Mouse (Mus musculus) CH12.LX (cell line): ENCODE measurements around the gene Ablim1. TPM values are rescaled to one million over a fixed set of nuclear protein-coding genes. Genes with fewer than 3 reads are reported as not detected.

Source experiments
- DNase-seq: peaks from one replicate; pipeline ENCODE4 v3.0.0-alpha.2; 2013; ENCODE audit errors: extremely low read depth
- H3K27ac ChIP-seq: 2 replicates; pipeline ENCODE4 v1.5.1; 2012; ENCODE audit warnings: low read depth, mild to moderate bottlenecking, control low read depth, moderate library complexity; ENCODE audit not compliant: insufficient read depth
- H3K27me3 ChIP-seq: replicated peaks from 2 replicates; pipeline ENCODE3; 2012; ENCODE audit warnings: inconsistent platforms
- H3K36me3 ChIP-seq, 2 experiments: replicated peaks in 1 of 2; 2 replicates each; pipeline versions ENCODE3 to v1.6.1; 2012; ENCODE audit warnings: inconsistent platforms in 1 of 2, low read length in 1 of 2, mild to moderate bottlenecking in 1 of 2, mixed read lengths in 1 of 2, moderate library complexity in 1 of 2; ENCODE audit not compliant: control insufficient read depth in 1 of 2, insufficient read depth in 1 of 2
- H3K4me1 ChIP-seq, 2 experiments: 2 replicates each; pipeline ENCODE4 v1.6.1; 2012; ENCODE audit warnings: inconsistent platforms in 1 of 2, moderate library complexity in 1 of 2; ENCODE audit not compliant: insufficient read depth in 2 of 2, control insufficient read depth in 1 of 2
- H3K4me2 ChIP-seq: 2 replicates; pipeline ENCODE4 v1.6.1; 2012; ENCODE audit warnings: low read depth, mild to moderate bottlenecking, control low read depth; ENCODE audit not compliant: poor library complexity, insufficient read depth, severe bottlenecking
- H3K4me3 ChIP-seq, 3 experiments: fragments of 150-350 bp in 1 of 3; sonication (generic) in 1 of 3; replicated peaks in 1 of 3; 2 replicates each; pipeline versions ENCODE3 to v1.5.1; 2011 to 2012; ENCODE audit warnings: low read depth in 2 of 3, low read length in 2 of 3, mild to moderate bottlenecking in 2 of 3, moderate library complexity in 2 of 3, control low read depth in 1 of 3, improper control_type of control experiment in 1 of 3, inconsistent platforms in 1 of 3, mixed read lengths in 1 of 3; ENCODE audit not compliant: poor library complexity in 1 of 3
- H3K79me2 ChIP-seq: replicated peaks from 2 replicates; pipeline ENCODE4 v1.6.1; 2012; ENCODE audit warnings: mild to moderate bottlenecking, moderate library complexity; ENCODE audit not compliant: control insufficient read depth, poor library complexity, insufficient read depth, severe bottlenecking; ENCODE audit errors: extremely low read depth
- H3K9ac ChIP-seq: 2 replicates; pipeline ENCODE4 v1.6.1; 2012; ENCODE audit warnings: low read depth, mild to moderate bottlenecking, control low read depth, moderate library complexity; ENCODE audit not compliant: insufficient read depth
- H3K9me3 ChIP-seq: replicated peaks from 2 replicates; pipeline ENCODE3; 2012; ENCODE audit warnings: low read length, inconsistent platforms, mixed read lengths
- CHD2 ChIP-seq: IDR thresholded peaks from 2 replicates; pipeline ENCODE4 v1.6.1; 2011; ENCODE audit warnings: low read length, improper control_type of control experiment
- CTCF ChIP-seq, 2 experiments: IDR thresholded peaks in 1 of 2; conservative IDR thresholded peaks in 1 of 2; 2 replicates each; pipeline ENCODE4 v1.5.1; 2011 to 2012; ENCODE audit warnings: low read depth in 2 of 2, low read length in 2 of 2, improper control_type of control experiment in 1 of 2, inconsistent platforms in 1 of 2, mild to moderate bottlenecking in 1 of 2, moderate library complexity in 1 of 2
- E2F4 ChIP-seq: IDR thresholded peaks from 2 replicates; pipeline ENCODE4 v1.6.1; 2011; ENCODE audit warnings: low read depth, low read length, improper control_type of control experiment; ENCODE audit not compliant: insufficient replicate concordance
- GABPA ChIP-seq: IDR thresholded peaks from 2 replicates; pipeline ENCODE4 v1.6.1; 2012; ENCODE audit warnings: low read depth, low read length, improper control_type of control experiment, inconsistent platforms; ENCODE audit not compliant: insufficient replicate concordance
- IRF4 ChIP-seq: IDR thresholded peaks from 2 replicates; pipeline ENCODE4 v1.6.1; 2014; ENCODE audit warnings: low read depth, mild to moderate bottlenecking, inconsistent platforms, low read length, improper control_type of control experiment
- JUN ChIP-seq: IDR thresholded peaks from 2 replicates; pipeline ENCODE4 v1.6.1; 2011; ENCODE audit warnings: low read depth, mild to moderate bottlenecking, low read length, improper control_type of control experiment, moderate library complexity; ENCODE audit not compliant: insufficient read depth
- JUND ChIP-seq: conservative IDR thresholded peaks from 2 replicates; pipeline ENCODE4 v1.6.1; 2011; ENCODE audit warnings: low read depth, low read length, improper control_type of control experiment
- KAT2A ChIP-seq: IDR thresholded peaks from 2 replicates; pipeline ENCODE4 v1.6.1; 2012; ENCODE audit warnings: low read length, improper control_type of control experiment, inconsistent platforms; ENCODE audit not compliant: insufficient replicate concordance
- MAFK ChIP-seq: IDR thresholded peaks from 2 replicates; pipeline ENCODE4 v1.6.1; 2011; ENCODE audit warnings: low read length, improper control_type of control experiment; ENCODE audit not compliant: insufficient replicate concordance
- MAX ChIP-seq: IDR thresholded peaks from 2 replicates; pipeline ENCODE4 v1.6.1; 2011; ENCODE audit warnings: low read length, improper control_type of control experiment
- MEF2A ChIP-seq: IDR thresholded peaks from 2 replicates; pipeline ENCODE4 v1.6.1; 2014; ENCODE audit warnings: low read depth, mild to moderate bottlenecking, inconsistent platforms, low read length, improper control_type of control experiment, borderline replicate concordance
- NRF1 ChIP-seq: IDR thresholded peaks from 2 replicates; pipeline ENCODE4 v1.6.1; 2014; ENCODE audit warnings: low read depth, mild to moderate bottlenecking, inconsistent platforms, low read length, improper control_type of control experiment, moderate library complexity
- PAX5 ChIP-seq: IDR thresholded peaks from 2 replicates; pipeline ENCODE4 v1.6.1; 2012; ENCODE audit warnings: low read length, inconsistent platforms, mixed read lengths
- RAD21 ChIP-seq: IDR thresholded peaks from 2 replicates; pipeline ENCODE4 v1.6.1; 2011; ENCODE audit warnings: low read depth, mild to moderate bottlenecking, low read length, improper control_type of control experiment, moderate library complexity
- RCOR1 ChIP-seq: conservative IDR thresholded peaks from 2 replicates; pipeline ENCODE4 v1.6.1; 2012; ENCODE audit warnings: low read depth, mild to moderate bottlenecking, inconsistent platforms, low read length, improper control_type of control experiment
- SMC3 ChIP-seq: IDR thresholded peaks from 2 replicates; pipeline ENCODE4 v1.6.1; 2011; ENCODE audit warnings: low read depth, low read length, improper control_type of control experiment
- TBP ChIP-seq: conservative IDR thresholded peaks from 2 replicates; pipeline ENCODE4 v1.6.1; 2011; ENCODE audit warnings: low read depth, low read length, improper control_type of control experiment
- TCF12 ChIP-seq: IDR thresholded peaks from 2 replicates; pipeline ENCODE4 v1.6.1; 2014; ENCODE audit warnings: low read depth, mild to moderate bottlenecking, inconsistent platforms, low read length, improper control_type of control experiment
- USF1 ChIP-seq: IDR thresholded peaks from 2 replicates; pipeline ENCODE4 v1.6.1; 2014; ENCODE audit warnings: low read depth, mild to moderate bottlenecking, inconsistent platforms, low read length, improper control_type of control experiment
- ZKSCAN1 ChIP-seq: IDR thresholded peaks from 2 replicates; pipeline ENCODE4 v1.6.1; 2012; ENCODE audit warnings: low read depth, inconsistent platforms, low read length, improper control_type of control experiment, borderline replicate concordance
- dilution Hi-C: fragments of 300-500 bp; cut with MboI; formaldehyde crosslinking; loops from 2 replicates; pipeline ENCODE4 v1.14.3; 2020; ENCODE audit warnings: low sequenced_read_pairs; ENCODE audit not compliant: extremely low pct_unique_long_range_greater_than_20kb, extremely low pct_ligation_motif_present
- in situ Hi-C: fragments of 300-500 bp; cut with MboI; formaldehyde crosslinking; loops from 3 replicates; pipeline ENCODE4 v1.14.3; 2019; ENCODE audit warnings: low sequenced_read_pairs, low pct_ligation_motif_present, low pct_unique_long_range_greater_than_20kb, mixed read lengths
- polyA plus RNA-seq: library from polyadenylated mRNA; unstranded; fragments of >175 nt; gene quantifications from 2 replicates; pipeline ENCODE4 v1.2.1, GENCODE M21; 2012; ENCODE audit warnings: low read depth; ENCODE audit not compliant: insufficient read length
- total RNA-seq, 2 experiments: library from RNA; depleted of rRNA; stranded (reverse); fragments of 300-350 nt in 1 of 2; fragments of >200 nt in 1 of 2; gene quantifications; 2 replicates each; pipeline ENCODE4 v1.2.3; 2012 to 2014

The Ablim1 gene
- total and polyA plus RNA-seq, 3 experiments, result 0.85 to 2.4 (median 2.0) TPM

GRCm38 (mm10) chr19:57306601-57307000 is 8.1 kb downstream of the Ablim1 start:
- in situ Hi-C loops (loop anchor here (25.0 kb wide), 1 partner anchor 394 kb away; no protein-coding TSS in a partner anchor), dilution Hi-C loops (no loop called here)
- TF ChIP-seq RAD21 (no peak), PAX5 (no peak), JUN (no peak), CHD2 (no peak), ZKSCAN1 (no peak), JUND (no peak), RCOR1 (no peak), USF1 (no peak), MEF2A (no peak), MAFK (no peak), IRF4 (no peak), TBP (no peak), NRF1 (no peak), E2F4 (no peak)
- Histone ChIP-seq H3K9ac (no peak overlapping the region), H3K4me2 (no peak overlapping the region), H3K27ac (no peak overlapping the region), H3K4me1 (no peaks in the 10 kb centered on the region), H3K36me3 (no peaks in the 10 kb centered on the region), H3K27me3 (no peaks in the 10 kb centered on the region), H3K79me2 (no peaks in the 10 kb centered on the region), H3K9me3 (no peaks in the 10 kb centered on the region), H3K4me3 (no peak overlapping the region)
- DNase-seq, result no peak

- Histone ChIP-seq H3K27me3 (no peaks in the 10 kb centered on the region), H3K27ac (no peak overlapping the region), H3K4me3 (no peak overlapping the region), H3K4me1 (no peaks in the 10 kb centered on the region), H3K9me3 (no peaks in the 10 kb centered on the region), H3K9ac (no peak overlapping the region), H3K4me2 (no peak overlapping the region), H3K79me2 (no peaks in the 10 kb centered on the region), H3K36me3 (no peaks in the 10 kb centered on the region)
- in situ Hi-C loops (loop anchor here (25.0 kb wide), 1 partner anchor 394 kb away; no protein-coding TSS in a partner anchor), dilution Hi-C loops (no loop called here)
- DNase-seq, result no peak
- TF ChIP-seq TCF12 (no peak), JUN (no peak), CTCF (conservative IDR thresholded peaks at IDR 0.05 in 1 of 2, IDR thresholded peaks at IDR 0.05 in 1 of 2; ENCODE audit: low read depth in 2 of 2, low read length in 2 of 2) (no peak), SMC3 (no peak), NRF1 (no peak), KAT2A (no peak), MAX (no peak), GABPA (no peak), CHD2 (no peak)
These were observed 8.7 kb downstream of the Ablim1 start for GRCm38 (mm10) chr19:57305972-57306371.
